Mouse (Mus musculus) adrenal gland, postnatal 14 days (tissue): ENCODE measurements around the gene Syne3. TPM values are rescaled to one million over a fixed set of nuclear protein-coding genes. Genes with fewer than 3 reads are reported as not detected.

ENCODE experiments used
- DNase-seq: peaks from one replicate; pipeline ENCODE4 v3.0.0; 2021; ENCODE audit warnings: mixed read lengths
- microRNA-seq, 2 experiments: library from miRNA; unstranded; fragments of <30 nt; microRNA quantifications; one replicate each; pipeline ENCODE4 v1.2.0; 2021
- total RNA-seq: library from RNA; stranded (reverse); gene quantifications from 2 replicates; pipeline ENCODE4 v1.2.3, GENCODE M21; 2021

The Syne3 gene
- total RNA-seq, 1 experiment from 2014 or later = 8.4 TPM

DNA sequence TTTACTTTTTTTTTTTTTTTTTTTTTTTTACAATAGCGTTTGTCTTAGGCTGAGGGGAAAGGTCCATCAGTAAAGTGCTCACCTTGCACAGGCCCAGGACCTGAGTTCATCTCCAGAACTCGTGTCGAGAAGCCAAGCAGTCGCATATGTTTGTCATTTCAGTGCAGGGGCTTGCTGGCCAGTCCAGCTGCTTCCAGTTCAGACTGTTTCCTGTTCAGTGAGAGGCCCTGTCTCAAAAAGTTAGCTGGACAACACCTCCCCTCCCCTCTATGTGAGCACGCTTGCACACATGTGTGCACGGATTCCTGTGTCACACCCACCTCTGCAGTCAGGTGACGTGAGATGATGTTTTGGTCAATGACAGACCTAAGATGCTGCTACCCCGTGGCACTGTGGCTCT, 119.5 kb downstream of the Syne3 start:
- no peak for DNase-seq

DNA sequence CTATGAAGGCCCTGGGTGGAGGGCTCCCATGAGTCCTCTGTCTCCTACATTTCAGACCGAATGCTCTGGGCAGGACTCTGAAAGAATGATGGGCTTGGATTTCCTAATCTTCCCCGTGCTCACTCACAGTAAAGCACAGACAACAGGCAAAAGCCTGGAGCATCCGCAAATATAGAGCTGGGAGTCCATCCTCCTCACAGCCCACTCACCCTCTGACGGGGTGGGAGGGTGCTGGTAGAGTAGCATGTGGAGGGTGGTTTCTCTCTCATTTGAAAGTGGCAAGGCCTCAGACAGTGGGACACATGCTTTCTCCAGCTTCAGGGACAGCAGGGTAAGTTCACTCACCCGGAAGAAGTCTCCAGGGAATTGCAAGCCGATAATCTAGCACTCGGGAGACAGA, 123.5 kb downstream of the Syne3 start:
- DNase-seq = no peak

DNA sequence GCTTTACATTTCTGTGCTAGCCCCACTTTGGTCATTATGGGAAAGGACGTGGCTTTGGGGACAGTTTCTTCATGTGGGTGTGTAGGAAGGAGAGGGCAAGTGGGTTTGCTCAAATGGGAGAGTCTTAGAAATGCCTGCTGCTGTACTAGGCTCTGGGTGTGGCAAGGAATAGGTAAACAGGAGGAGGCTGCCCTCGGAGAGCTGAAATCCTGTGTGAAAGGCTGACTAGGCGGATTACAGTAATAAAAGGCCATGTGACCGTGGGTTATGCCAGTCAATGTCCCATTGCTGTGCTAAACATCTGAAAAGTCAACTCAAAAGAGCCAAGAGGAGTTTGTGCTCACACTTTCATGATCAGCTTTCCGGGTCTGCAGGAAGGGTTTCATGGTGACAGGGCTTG, 127.1 kb downstream of the Syne3 start:
- DNase-seq = no peak

DNA sequence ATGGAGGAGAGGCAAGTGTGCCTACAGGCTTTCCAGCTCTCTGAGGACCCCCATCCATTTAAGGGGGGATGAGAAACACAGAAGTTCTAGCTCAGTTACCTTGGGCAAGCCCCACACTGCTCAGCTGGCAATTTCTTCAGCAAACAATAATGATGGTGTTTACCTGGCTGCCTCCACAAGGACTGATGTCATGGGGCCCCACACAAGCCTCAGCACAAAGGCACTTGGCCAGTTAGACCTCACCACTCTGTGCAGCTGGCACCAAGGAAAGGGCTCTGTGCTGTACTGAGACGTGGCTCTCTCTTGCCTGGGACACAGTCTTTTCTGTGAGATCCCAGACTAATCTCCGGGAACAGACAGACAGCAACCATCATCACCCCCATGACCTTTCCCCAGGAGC, 127.5 kb downstream of the Syne3 start:
- no peak for DNase-seq

DNA sequence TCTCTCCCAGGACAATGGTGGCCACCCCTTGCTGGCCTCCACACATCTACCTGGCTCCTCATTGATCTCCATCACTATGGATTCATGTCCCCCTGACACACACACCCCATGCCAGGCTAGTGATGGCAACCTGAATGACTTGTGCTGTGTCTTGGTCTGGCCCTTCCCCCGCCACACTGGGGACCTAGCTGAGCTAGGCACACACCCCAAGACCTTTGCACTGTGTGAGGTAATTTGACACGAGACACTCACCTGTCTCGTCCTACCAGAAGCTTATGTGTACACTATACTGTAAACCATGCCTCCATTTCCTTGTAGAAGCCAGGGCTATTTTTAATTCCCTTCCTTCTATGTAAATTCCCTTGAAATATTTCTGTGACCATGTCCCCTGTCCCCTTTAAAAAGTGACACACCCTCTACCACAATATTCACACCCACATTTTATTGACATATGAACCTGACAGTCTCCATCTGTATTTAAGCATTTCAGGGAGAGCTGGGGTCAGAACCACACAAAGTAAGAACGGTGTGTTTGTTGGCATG, 128.0 kb downstream of the Syne3 start:
- no peak for DNase-seq

DNA sequence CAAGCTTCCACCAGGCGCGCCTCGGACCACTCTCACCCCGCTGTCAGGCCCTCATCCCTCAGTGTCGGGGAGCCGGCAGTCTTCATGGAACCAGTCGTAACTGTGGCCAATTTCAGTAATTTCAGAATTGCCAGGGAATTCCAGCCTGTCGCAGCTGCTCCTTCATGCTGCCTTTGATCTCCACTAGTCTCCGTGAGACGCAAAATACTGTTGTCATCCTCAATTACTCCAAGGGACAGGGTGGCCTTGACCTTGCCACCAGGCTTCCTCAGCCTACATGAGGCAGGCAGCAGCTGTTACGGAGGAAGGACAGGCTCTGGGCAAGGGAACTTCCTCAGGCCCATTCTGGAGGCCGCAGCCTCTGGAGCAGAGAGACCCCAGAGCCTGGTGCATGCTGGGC, 129.2 kb downstream of the Syne3 start:
- peak; percentile 45 for DNase-seq

Small RNA genes lying within 50 kb of the gene (microRNA-seq; reads per million reads assigned to microRNA genes)
- 2.7 to 5.1 reads per million in 2 experiments for gene Mir3069

Other genes starting within 250 kb of the Syne3 start
- gene Clmn, start 144.7 kb downstream of the Syne3 start, total RNA-seq = 7.5 and 14.3 TPM in 2 replicates
- gene Glrx5, start 22.9 kb upstream of the Syne3 start, total RNA-seq = 172 and 183 TPM in 2 replicates
- gene Tcl1b2, start 136.2 kb upstream of the Syne3 start, total RNA-seq = not detected in 2 replicates
- gene Tcl1b1, start 149.9 kb upstream of the Syne3 start, total RNA-seq = not detected in 2 replicates
- not detected in 2 replicates for gene Tcl1b5, start 166.5 kb upstream of the Syne3 start, total RNA-seq
- gene Tcl1b3, start 181.2 kb upstream of the Syne3 start, total RNA-seq = not detected in 2 replicates
- gene Tcl1b4, start 192.1 kb upstream of the Syne3 start, total RNA-seq = not detected in 2 replicates
- gene Tcl1, start 213.0 kb upstream of the Syne3 start, total RNA-seq = not detected in 2 replicates